Mouse (Mus musculus) heart, adult 8-10 months (tissue): ENCODE measurements around the gene Tmem41b. TPM values are rescaled to one million over a fixed set of nuclear protein-coding genes. Genes with fewer than 3 reads are reported as not detected.
"Not testable (repeated sequence)": the region's sequence is repeated elsewhere in the genome, so short reads cannot be mapped to it uniquely, and the experiment has no call there.

Source experiments
- DNase-seq: peaks from one replicate; pipeline ENCODE4 v3.0.0; 2022; ENCODE audit warnings: low spot score
- total RNA-seq, 4 experiments: library from RNA; stranded (reverse); gene quantifications; 2 replicates each; pipeline ENCODE4 v1.2.4; 2022

Gene Tmem41b
- 10 to 100 TPM; 41.0 to 55.2 (median 45.0) TPM for total RNA-seq

DNA sequence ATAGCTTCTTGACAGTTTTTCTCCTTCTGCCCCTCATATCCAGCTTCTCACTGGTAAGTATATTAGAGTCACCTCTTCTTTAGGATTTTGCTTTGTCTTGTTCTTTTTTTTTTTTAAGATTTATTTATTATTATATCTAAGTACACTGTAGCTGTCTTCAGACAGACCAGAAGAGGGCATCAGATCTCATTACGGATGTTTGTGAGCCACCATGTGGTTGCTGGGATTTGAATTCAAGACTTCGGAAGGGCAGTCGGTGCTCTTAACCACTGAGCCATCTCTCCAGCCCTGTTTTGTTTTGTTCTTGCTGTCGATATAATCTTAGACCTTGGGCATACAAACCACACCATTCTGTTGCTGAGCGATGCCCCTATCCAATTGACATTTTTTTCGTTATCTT is at the start of gene Tmem41b:
Gene Tmem41b (minus strand): TSS at position 155 of the 400 bp plus-strand sequence.
- not testable (repeated sequence) for DNase-seq

DNA sequence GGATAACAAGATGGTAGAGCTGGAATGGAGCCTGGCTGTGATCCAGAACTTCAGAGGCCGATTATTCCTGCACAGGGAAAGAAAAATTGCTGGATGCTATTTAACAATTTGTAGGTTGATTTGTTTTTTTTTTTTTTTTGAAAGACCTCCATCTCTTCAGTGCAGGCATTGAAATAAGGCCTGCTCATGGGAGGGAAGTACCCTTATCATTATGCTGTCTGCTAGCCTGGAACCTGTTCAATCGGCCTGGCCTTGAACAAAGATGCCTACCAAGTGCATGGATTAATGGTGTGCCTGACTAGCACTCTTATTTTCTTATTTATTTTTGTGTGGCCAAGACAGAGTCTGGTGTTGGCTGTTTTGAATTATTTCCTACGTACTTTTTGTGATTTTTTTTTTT is 43.6 kb upstream of the Tmem41b start:
- DNase-seq, result no peak

DNA sequence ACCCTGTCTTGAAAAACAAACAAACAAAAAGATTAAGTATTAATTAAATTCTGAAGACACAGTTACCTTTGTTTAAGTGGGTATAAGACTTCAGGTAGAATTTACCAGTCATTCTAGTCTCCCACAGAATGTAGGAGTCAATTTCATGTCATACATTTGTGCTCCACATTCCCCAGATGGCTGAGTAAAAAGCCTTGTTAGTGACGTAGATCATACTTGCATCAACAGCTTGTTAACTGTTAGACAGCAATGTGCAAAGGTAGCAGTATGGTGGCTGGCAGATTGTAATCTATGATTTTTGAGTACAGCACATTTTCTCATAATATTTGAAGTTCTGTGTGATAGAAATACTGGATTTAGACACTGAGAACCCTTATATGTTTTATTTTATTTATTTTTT is 42.1 kb upstream of the Tmem41b start:
- no peak for DNase-seq

DNA sequence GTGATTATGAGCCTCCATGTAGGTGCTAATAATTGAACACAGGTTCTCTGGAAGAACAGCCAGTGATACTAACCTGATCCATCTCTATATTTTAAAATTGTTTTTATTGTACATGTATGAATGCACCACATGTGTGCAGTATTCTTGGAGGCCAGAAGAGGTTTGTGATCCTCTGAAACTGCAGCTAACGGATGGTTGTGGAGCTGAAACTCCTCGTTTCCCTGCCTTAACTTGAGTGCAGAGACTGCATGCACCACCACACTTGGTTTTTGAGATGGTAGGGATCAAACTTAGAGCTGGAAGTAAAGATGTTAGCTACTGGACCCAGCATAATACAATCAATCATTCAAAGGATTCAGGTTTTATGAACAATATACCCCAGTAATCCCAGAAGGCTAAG is 39.9 kb upstream of the Tmem41b start:
- no peak for DNase-seq

DNA sequence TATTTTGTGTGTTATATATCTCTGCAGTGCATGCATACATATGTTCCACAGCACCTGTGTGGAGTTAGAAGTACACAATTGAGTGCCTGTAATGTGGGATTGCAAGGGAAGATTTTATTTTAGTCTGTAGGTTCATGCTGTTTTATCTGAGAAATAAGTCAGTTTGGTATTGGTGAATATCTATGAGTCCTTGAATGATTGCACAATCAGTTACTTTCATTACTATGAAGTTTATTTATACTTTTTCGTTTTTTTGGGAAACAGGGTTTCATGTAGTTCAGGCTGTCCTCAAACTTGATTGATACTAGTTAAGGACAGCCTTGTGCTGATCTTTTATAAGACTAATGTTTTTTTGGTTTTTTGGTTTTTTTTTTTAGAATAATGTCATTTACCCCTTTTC is 36.8 kb upstream of the Tmem41b start:
- DNase-seq, result no peak

DNA sequence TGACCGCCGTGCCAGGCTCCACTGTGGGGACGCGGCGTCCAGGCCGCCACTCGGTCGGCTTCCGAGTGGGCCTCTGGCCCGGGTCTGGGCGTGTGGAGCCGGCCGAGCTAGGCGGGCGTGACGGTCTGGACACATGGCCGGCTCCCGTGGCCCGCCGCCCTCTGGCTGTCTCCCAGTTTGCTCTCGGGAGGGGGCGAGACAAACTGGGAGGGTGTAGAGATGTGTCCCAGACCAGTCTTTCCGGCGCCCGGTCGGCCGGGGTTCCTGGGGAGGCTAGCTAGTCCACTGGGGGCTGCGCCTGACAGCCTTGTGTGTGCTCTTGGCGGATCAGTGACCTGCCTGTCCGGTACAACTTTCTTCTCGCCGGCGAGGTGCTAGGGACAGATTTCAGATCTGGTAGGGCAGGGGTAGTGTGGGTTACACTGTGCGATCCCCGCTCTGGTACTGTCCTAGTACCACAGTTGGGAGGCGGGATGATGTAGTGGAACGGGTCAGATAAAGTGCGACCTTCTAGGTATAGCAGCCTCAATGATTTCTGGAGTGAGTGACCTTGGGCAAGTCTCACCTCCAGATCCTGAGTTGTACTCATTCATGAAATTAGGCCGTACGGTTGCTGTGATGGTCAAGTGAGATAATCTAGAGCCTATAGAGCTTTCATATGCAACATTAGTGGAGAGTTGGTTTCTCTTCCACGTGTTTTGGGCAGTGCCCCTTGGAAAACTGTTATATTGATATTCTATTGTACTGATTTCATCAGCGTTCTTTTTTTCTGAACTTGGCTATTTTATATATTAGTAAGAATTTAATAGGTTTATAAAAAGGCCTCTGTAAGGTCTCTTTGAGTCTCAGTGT is 32.1 kb upstream of the Tmem41b start:
- peak; percentile 57 for DNase-seq

DNA sequence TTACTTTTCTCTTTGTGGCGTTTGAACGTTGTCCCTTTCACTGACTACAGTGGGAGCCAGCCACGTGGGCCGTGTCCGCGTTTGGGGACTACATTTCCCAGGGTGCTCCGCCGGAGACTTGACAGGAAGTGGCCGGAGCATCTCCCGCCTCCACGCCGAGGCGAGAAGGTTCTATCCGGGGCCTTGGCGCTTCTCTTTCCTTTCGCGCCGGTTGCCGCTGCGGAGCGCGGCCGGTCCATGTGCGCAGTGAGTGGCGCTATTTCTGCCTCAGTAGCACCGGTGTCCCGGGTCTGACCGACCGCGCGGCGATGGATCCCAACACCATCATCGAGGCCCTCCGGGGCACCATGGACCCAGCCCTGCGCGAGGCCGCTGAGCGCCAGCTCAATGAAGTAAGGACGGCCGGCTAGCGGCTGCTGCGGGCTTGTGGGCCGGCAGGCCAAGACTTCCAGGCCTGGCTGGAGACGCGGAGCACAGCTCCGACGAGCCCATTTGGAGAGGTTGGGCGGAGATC is 31.4 kb upstream of the Tmem41b start, which contains the start of gene Ipo7:
Gene Ipo7 (plus strand): TSS at position 158 of the 514 bp plus-strand sequence.
- peak; percentile 94 for DNase-seq

DNA sequence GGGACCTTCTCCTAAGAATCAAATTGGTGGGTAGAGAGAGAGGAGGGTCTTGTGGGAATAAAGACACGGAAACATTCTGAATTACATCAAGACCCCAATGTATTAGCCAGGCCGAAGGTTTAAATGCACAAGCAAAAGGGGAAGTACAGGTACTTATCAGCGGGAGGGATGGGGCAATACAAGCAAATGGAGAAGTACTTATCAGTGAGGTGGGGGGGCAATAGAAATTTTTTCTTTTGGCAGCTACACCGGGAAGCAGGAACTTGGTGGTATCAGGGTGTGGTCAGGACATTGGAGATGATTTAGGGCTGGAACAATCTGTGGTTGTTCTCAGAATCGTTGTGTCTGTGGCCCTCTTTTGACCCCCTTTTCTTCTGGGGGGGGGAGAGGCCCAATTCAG is 27.5 kb upstream of the Tmem41b start:
- no peak for DNase-seq

DNA sequence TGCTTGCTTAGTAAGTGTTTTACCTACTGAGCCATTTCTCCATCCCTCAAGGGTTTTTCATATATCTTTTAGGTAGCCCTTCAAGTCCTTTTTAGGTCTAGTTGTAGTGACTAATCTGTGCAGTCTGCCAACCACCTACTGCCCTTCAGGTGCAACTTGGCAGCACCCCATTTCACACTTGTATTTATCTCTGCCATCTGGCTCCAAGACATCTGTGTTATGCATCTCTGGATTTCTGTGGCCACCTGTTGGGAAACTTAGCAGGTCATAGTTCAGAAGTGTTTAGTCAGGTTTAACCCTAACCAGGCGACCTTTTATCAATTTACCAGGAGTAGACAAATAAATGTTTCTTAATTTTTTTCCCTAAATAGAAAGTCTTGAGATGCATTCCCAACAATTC is 24.7 kb upstream of the Tmem41b start:
- no peak for DNase-seq

DNA sequence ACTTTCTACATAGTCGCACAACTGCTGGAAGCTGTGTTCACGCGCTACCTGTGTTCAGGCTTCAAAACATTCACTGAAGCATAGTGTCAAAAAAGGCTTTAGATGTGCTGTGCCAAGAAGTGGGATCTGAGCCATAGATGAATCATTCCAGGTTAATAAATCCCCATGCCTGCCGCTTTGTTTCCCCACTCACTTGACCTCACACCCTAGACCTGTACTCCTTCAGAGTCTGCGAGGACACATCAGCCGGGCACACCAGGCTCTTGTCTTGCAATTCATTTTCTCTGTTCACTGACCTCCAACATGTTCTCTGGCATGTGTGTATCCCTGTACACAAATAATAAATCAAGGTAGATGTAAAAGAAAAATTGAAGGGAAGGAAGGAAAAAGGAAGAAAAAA is 22.4 kb upstream of the Tmem41b start:
- DNase-seq, result no peak

DNA sequence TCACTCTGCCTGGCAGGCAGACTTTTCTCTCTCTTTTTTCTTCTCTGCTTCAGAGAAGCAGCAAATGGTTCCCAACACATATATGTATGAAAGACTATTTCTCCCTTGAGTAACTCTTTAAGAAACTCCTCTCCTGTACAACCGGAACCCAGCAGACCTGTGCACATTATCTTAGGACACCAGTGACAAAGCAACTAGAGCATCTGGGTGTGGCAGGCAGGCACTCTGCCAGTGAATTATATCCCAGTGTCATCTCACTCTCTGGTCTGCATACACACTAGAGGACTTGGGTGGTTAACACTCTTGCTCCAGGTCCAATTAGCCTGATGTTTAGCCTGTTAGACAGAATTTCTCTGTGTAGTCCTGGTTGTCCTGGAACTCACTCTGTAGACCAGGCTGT is 21.8 kb upstream of the Tmem41b start:
- no peak for DNase-seq

DNA sequence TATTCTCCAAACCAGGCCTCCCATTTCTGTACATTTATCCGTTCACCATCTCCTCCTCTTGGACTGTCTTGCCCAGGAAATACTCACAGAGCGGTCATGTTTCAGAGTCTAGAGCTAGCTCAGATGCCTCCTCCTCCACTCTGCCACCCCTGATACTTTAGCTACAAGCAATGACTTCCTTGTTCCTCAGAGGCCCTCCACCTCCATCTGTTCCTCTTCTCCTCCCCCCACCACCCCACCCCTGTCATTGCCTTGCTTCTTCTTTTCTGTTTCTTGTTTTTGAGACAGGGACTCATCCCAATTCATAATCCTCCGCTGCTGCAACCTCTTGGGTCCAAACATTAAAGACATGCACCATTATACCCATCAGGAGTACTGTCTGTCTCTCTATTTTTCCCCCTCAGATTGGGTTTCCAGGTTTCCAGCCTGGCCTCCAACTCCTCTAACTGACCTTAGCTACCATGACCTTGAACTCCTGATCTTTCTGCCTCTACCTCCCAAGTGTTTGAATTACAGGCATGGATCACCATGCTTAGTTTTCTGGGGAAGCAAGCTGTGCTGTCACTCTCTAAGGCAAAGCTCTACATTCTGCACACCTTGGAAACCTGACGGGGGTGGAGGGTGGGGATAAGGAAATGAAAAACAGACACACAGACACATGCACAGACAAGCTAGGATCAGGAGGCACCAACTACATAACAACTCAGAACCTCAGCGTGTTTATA is 19.9 kb upstream of the Tmem41b start:
- DNase-seq, result no peak

DNA sequence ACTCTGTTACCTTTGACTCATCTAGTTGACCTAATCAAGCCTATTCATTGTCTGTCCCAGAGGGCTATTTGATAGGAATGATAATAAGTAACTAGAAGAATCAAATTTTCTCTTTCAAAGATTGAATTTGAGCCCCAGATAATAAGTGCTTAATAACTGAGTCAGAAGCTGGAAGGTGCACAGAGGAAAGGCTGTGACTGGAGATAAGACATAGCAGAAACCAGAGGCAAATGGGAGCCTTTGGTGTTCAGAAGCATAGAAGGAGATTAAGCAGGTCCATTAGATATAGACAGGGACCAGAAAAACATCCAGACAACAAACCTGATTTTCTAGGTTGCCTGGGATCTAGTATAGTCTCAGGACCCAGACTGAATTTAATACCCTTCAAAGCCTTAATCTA is 19.2 kb upstream of the Tmem41b start:
- no peak for DNase-seq

DNA sequence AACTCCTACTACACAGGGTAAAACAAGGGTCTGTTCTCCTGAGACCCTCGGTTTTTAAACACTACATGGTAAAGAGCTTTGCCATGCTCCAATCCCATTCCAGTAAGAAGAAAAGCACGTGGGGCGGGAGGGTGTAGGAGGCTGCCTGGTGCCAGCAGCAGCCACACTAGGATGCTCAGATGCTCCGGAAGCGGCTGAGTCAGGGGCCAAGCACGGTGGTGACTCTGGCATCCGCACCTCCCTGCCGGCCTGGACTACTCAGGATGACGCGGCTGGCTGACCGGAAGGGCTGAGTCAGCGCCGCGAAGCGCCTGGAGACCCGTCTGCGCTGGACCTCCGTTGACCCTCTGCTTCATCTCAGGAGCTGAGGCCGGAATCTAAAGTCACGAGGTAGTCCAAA is 16.2 kb upstream of the Tmem41b start:
- peak; percentile 42 for DNase-seq

DNA sequence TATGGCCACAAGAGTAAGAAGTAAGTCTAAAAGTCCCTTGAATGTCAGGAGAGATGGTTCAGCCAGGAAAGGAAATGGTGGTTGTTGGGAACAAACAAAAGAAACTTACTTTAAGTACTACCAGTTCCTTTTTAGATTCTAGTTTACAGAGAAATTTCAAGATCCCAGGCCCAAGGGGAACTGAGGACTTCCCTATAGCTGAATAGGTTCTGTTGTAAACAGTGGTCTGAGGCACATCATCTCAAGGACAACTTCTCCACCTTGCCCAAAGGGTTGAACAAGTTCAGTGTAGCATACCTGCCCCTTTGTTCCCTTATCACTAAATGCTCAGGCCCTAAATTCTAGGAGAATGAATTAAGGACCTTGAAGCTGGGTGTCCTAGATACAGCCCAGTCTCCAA is 15.4 kb upstream of the Tmem41b start:
- no peak for DNase-seq

DNA sequence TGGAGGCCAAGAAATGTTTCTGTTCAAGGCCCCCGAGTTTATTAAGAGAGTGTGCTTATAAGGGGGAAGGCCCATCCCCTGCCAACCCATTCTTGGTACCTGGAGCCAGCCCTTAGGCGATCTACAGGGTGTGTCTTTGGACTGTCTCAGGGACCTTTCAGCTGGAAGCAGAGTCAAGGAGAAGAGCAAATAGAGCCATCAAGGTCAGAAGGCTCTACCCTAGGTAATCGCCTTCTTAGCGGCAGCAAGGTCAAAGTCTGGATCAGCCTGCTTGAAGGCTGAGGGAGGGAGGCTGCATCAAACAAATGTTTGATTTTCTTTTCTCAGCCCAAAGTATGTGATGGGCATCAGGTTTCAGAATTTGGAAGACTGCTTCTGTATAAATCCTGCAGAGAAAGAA is 11.7 kb upstream of the Tmem41b start:
- no peak for DNase-seq

DNA sequence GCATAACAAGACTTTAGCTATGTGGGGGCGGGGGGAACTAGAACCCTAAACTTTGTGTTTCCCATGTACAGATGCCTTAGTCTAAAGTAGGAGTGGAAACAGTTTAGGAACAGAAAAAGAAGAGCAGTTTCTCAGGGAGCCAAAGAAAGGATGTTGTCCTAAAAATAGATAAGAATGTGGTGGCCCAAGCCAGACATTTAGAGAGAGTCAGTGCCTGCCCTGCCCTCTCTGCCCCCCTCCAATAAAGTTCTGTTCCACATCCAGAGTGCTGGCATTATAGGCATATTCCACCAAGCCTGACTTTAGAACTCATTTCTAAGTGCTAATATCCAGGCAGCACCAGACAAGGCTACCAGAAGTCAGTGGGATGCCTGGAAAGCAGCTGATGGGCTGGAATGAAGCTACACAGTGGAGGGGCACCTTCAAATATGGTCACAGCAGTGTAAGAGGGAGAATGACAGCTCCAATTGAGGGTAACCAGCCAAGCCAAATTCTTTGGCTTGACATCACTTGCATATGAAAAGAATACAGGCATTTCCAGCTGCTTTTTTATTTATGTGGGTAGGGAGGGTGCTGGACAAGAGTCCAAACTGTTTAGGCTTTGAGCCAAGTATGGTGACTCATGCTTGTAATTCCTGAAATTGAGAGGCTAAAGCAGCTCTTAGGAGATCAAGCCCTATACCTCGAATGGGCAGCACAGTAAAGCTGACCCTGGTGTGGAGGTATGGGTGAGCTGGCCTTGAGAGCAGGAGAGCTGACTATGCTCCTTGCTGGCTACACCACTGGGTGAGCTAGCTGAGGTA is 6.6 kb upstream of the Tmem41b start:
- DNase-seq, result peak; percentile 82

DNA sequence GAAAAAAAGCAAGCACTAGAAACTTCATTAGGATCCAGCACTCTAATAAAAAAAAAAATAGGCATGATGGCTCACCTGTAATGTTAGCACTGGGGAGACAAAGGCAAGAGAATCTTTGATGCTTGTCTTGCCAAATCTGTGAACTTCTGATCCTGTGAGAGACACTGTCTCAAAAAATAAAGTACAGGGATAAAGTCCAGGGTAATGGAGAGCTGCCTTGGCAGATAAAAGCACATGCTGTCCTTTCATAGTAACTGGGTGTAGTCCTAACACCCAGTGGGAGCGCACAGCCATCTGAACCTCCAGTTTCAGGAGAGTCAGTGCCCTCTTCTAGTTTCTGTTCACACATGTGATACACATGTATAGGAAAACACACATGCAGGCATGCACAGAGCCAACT is 4.6 kb upstream of the Tmem41b start:
- no peak for DNase-seq

DNA sequence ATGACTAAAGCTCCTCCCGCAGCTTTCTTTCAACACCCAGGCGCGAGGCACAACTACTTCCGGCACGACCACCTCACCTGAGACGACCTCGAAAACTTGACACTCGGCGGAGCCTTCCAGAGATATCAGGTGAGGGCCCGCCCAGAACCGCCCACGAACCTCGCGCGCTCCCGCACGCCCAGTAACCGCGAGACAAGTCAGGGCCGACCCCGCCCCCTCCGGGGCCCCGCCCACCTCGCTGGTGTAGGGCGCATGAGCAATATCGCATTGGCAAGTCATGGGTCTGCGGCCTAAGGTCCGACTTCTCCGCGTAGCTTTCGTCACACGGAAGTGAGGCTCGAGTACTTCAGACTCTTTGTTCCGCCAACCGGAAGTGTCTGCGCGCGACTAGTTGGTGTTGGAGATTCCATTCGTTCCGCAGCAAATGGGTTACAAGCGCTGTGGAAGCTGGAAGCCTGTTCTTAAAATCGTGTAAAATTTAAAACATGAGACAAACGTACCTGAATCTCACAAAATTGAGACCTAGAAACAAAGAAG is 528 bp downstream of the Tmem41b start:
- peak; percentile 99 for DNase-seq

DNA sequence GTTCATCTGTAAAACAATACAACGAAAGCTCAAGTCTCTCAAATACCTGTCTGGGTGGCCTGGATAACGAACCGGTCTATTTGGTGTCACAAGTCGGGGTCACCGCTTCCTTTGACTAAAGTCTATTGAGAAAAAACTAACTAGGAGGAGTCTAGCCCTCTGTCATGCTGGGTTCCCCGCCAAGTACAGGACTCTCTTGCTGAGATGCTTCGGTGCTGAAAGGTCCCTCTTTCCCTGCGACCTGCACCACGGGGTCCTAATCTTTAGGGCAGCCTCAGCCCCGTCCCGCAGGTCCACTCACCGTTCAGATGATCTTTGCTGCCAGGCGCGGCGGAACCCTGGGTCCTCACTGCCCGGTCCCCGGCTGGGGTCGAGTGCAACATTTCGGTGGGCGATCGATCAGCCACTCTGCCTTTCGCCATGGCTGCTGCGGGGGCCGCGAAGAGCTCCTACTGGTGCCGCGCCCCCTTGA is 1.0 kb downstream of the Tmem41b start:
- no peak for DNase-seq

DNA sequence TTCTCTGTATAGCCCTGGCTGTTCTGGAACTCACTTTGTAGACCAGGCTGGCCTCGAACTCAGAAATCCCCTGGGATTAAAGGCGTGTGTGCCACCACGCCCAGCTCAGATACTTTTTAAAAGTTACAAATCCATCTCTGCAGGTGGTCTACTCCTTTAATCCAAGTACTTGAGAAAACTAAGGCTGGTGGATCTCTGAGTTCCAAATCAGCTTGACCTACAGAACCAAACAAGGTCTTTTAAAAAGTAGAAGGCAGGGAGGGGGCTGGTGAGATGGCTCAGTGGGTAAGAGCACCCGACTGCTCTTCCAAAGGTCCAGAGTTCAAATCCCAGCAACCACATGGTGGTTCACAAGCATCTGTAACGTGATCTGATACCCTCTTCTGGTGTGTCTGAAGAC is 2.1 kb downstream of the Tmem41b start:
- DNase-seq, result not testable (repeated sequence)

DNA sequence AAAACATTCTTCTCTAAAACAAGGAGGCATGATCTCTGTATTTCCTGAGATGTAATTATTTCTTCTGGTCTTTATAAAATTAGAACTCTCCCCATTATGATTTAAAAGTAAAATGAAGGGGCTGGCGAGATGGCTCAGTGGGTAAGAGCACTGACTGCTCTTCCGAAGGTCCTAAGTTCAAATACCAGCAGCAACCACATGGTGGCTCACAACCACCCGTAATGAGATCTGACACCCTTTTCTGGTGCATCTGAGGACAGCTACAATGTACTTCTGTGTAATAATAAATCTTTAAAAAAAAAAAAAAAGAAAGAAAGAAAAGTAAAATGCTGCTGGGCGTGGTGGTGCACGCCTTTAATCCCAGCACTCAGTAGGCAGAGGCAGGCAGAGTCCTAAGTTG is 9.6 kb downstream of the Tmem41b start:
- not testable (repeated sequence) for DNase-seq
